Mouse (Mus musculus) olfactory bulb, adult 2 months (tissue): ENCODE measurements around the gene Slc35d1. TPM values are rescaled to one million over a fixed set of nuclear protein-coding genes. Genes with fewer than 3 reads are reported as not detected.

Experiments
- H3K27ac ChIP-seq: fragments of 200-500 bp; 2 replicates; pipeline ENCODE4 v1.5.1; 2012; ENCODE audit warnings: low read depth, low read length; ENCODE audit not compliant: insufficient read depth
- H3K4me1 ChIP-seq: fragments of 200-500 bp; 2 replicates; pipeline ENCODE4 v1.6.1; 2012; ENCODE audit warnings: low read length; ENCODE audit not compliant: control insufficient read depth, insufficient read depth
- H3K4me3 ChIP-seq: fragments of 200-500 bp; 2 replicates; pipeline ENCODE4 v1.5.1; 2012; ENCODE audit warnings: mild to moderate bottlenecking, low read depth, low read length, moderate library complexity; ENCODE audit not compliant: insufficient read depth
- CTCF ChIP-seq: fragments of 200-500 bp; IDR thresholded peaks from 2 replicates; pipeline ENCODE4 v1.5.1; 2012; ENCODE audit warnings: low read depth, mild to moderate bottlenecking, low read length, moderate library complexity; ENCODE audit not compliant: insufficient read depth
- POLR2A ChIP-seq: fragments of 200-500 bp; IDR thresholded peaks from 2 replicates; pipeline ENCODE4 v1.6.1; 2012; ENCODE audit warnings: mild to moderate bottlenecking, low read depth, low read length, moderate library complexity; ENCODE audit not compliant: insufficient read depth
- WGBS: fragments of 180-500 bp; shearing (Covaris S2); methylation state at CpG from one replicate; pipeline ENCODE4 v1.1.7; 2018; 5-methylcytosine and 5-hydroxymethylcytosine counted together
- polyA plus RNA-seq: library from polyadenylated mRNA; stranded (reverse); fragments of >200 nt; gene quantifications from 2 replicates; pipeline ENCODE4 v1.2.4, GENCODE M21; 2012; ENCODE audit warnings: low replicate concordance; ENCODE audit not compliant: missing spikeins, insufficient read depth, insufficient read length

Gene Slc35d1
- polyA plus RNA-seq, result not detected in 2 replicates

DNA sequence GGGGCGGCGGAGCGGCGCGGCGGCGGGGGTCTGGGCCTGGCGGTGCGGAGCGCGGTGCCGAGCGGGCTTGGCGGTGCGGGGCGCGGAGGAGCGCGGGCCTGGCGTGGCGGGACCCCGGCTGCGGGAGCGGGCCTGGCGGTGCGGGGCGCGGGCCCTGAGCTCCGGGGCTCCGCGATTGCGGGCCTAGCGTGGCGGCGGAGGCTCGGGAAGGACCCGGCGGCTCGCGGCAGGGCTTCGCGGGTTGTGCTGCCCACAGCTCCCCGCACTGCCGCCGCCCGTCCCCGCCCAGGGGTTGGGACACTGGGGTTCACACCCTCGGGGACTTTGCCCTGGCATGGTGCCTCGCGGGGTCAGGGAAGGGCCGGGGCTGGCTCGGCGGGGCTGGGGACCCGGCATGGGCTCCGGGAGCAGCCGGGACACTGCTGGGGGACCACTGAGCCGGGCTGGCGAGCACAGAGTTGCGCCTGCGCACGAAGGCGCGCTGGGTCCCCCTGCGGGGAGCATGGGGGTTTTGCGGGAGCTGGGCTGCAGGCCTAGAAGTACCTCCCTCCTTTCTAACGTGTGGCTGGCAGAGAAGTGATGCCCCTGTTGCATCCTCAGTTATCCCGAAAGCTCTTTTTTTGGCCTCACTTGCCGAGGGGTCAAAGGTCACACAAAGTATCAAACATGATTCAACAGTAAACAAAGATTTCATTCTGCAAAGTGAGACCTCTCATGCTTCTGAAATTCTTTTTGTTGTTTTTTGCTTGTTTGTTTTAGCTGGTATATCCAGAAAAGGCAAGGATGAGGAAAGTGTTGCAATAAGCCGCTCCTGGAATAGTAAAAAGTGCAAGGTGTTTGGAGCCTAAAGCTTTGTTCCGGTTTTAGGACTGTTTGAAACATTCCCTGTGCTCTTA lies at the start of gene Slc35d1:
Gene Slc35d1 (minus strand): TSS at position 240 of the 896 bp plus-strand sequence.
- H3K4me3 ChIP-seq, result peak within 1 kb of the TSS; percentile 73
- no peaks in the 10 kb centered on the region for H3K4me1 ChIP-seq
- peak; percentile 58 for TF ChIP-seq POLR2A
- TF ChIP-seq CTCF, result no peak
- WGBS, result 7% methylated on average over 62 of the region's 70 CpGs
- peak within 1 kb of the TSS; percentile 81 for H3K27ac ChIP-seq

DNA sequence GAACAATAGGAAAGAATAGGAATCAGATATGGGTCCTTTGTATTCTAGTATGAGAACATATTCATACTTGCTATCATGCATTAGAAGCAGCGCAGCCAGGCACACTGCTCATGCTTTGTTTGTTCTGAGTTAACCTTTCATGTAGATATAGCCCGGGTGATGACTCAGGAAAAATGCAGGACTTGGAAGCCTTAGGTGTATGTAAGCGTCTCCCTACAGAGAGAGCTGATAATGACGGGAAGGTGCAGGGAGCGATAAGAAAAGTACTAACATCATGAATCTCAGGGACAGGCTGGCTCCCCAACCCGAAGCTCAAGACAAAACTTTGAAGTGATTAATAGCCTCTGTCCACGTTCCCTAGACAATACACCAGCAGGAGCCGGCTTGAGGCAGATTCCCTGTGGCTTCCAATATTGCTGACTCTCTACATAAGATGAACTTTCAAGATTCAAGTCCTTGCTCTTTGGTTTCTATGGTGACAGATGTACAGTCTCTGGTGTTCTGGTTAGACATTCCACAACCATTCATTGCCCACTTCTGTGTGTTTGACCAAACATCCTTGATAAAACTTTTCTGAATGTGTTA lies 48.9 kb upstream of the Slc35d1 start:
- WGBS, result 65% methylated on average over 8 of the region's 8 CpGs
- Histone ChIP-seq H3K27ac (no peak overlapping the region), H3K4me3 (no peak overlapping the region), H3K4me1 (no peaks in the 10 kb centered on the region)
- TF ChIP-seq POLR2A (no peak), CTCF (no peak)

DNA sequence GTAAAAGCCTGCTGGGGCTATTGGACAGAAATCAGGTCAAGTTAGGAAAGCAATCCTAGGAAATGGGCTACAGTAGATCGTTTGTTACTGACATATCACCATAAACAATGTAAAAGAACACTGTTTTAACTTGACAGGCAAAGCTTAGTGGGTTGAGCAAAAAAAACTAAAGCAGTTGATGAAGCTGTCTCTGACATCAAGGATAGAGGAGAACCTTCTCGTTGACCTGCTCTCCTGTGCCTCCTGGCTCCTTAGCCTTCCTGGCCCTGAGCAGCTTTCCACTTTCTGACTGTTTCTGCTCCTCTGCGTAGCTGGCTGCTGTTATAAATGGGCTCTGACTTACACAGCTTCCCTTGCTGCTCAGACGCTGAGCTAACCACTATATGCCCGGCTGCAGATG lies 48.4 kb upstream of the Slc35d1 start:
- no peak overlapping the region for H3K4me3 ChIP-seq
- H3K27ac ChIP-seq, result no peak overlapping the region
- TF ChIP-seq CTCF (no peak), POLR2A (no peak)
- WGBS, result 75% methylated on average over 5 of the region's 5 CpGs
- H3K4me1 ChIP-seq, result no peaks in the 10 kb centered on the region

DNA sequence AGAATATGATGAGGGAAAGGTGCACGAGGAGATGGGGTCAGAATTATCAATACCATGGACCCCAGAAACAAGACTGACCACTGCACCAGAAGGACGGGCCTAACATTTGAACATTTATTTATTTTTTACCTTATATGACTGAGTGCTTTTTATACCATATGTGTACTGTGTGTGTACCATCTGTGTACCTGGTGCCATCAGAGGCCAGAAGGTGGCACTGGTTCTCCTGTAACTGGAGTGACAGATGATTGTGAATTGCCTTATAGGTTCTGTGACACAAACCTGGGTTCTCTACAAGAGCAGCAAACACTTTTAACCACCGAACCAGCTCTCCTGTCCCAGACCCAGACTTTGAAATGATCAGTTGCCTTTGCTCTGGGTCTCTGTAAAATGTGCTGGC lies 43.9 kb upstream of the Slc35d1 start:
- no peaks in the 10 kb centered on the region for H3K4me1 ChIP-seq
- 90% methylated on average over 3 of the region's 3 CpGs for WGBS
- H3K27ac ChIP-seq, result no peak overlapping the region
- TF ChIP-seq POLR2A, result no peak
- TF ChIP-seq CTCF, result no peak
- no peak overlapping the region for H3K4me3 ChIP-seq

DNA sequence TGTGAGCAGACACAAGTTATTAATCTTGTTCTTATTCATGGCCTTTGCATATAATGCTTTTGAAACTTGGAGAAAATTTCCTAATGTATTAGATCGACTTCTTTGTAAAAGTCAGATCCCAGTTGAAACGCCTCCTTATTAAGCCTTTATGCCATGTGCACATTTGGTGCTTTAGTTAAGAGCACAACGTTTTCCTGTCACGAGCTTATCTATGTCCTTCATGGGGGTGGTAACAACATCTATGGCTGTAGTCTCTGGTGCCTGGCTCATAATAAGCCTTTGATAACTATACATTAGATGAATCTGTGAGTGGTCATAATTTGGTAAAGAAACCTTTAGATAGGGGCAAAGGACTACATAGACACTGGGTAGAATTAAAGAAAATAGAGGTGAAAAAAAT lies 38.9 kb upstream of the Slc35d1 start:
- 82% methylated on average over 4 of the region's 4 CpGs for WGBS
- TF ChIP-seq POLR2A (no peak), CTCF (no peak)
- Histone ChIP-seq H3K4me3 (no peak overlapping the region), H3K4me1 (no peaks in the 10 kb centered on the region), H3K27ac (no peak overlapping the region)

DNA sequence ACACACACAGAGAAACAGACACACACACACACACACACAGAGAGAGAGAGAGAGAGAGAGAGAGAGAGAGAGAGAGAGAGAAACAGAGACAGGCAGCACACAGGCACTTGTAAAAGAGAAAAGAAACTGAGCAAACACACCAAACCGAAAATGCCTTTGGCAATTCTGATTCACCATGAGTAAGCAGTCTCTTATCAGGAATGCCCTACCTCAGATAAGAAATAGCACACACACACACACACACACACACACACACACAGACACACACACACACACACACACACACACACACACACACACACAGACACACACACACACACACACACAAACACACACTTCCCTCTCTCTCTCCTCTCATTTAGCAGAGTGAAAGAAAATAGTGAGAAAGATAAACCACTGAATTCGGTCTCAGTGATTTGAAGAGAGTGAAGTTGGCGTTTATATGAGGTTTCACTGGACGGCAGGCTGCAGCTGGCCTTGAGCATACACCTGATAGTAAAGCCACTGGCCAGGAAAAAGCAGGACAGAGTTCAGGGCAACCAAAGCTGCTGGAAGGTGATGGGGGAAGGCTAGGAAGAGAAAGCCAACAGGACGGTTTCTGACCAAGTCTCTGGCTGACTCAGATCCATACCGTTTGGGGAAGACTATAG lies 34.6 kb upstream of the Slc35d1 start:
- no peak overlapping the region for H3K27ac ChIP-seq
- TF ChIP-seq POLR2A (no peak), CTCF (no peak)
- 65% methylated on average over 6 of the region's 6 CpGs for WGBS
- H3K4me3 ChIP-seq, result no peak overlapping the region
- no peaks in the 10 kb centered on the region for H3K4me1 ChIP-seq

DNA sequence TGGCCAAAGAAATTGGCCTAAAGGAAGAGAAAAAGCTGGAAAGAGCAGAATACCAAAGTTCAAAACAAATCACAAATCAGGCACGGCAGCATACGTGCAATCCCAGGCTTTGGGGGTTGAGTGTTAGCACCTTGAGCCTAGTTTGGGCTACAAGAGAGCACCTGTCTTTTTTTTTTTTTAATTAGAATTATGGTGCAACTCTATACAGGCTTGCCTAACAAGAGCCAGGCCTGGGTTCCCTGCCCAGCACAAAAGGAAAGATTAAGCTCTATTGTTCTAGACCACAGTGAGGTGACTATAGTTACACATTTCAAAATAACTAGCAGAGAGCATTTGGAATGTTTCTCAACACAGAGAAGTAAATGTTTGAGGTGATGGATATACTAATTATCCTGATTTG lies 32.8 kb upstream of the Slc35d1 start:
- Histone ChIP-seq H3K27ac (no peak overlapping the region), H3K4me1 (no peaks in the 10 kb centered on the region), H3K4me3 (no peak overlapping the region)
- WGBS, result 93% methylated on average over 2 of the region's 2 CpGs
- TF ChIP-seq POLR2A, result no peak
- TF ChIP-seq CTCF, result no peak

DNA sequence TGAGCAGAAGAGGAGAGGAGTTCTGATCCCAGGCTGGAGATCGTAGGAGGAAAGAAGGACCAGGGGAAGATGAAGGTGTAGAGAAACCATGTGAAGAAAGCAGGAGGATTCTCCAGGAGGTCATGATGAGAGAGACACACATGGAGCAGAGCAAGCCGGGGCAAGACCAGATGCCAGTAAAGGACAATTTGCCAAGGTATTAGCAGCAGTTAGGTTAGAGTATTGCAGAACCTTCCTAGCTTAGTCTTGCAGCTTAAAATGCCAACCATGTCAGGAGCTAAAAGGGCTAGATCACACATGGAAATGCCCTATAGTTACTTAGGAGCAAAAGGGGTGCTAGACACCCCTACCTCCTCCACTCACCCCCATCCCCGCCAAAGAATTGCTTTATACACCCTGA lies 32.3 kb upstream of the Slc35d1 start:
- no peak overlapping the region for H3K4me3 ChIP-seq
- TF ChIP-seq CTCF (no peak), POLR2A (no peak)
- no peak overlapping the region for H3K27ac ChIP-seq
- no peaks in the 10 kb centered on the region for H3K4me1 ChIP-seq
- WGBS, result 91% methylated on average over 3 of the region's 3 CpGs

DNA sequence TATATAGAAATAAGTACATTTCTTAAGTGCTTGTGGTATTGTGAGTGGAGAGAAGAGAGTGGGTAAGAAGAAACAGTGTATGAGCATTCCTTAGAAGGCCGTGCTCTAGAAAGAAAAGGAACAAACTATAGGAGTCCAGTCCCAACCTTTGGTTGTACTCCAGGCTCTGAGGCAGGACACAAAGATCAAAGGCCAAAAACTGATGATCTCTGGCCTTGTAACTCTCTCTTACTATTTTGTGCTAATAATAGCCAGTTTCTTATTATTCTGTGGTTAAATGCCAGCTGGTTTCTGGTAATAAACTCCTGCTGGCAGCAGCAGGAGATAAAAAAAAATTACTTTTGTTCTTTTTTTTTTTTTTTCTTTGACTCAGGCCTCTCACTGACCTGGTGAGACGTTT lies 17.2 kb upstream of the Slc35d1 start:
- H3K4me3 ChIP-seq, result no peak overlapping the region
- no peak overlapping the region for H3K27ac ChIP-seq
- TF ChIP-seq CTCF (no peak), POLR2A (no peak)
- no peaks in the 10 kb centered on the region for H3K4me1 ChIP-seq
- 51% methylated on average over 2 of the region's 2 CpGs for WGBS
